Mouse (Mus musculus) forebrain, embryonic 11.5 days (tissue): Measurements from ENCODE around the gene Olfr686. TPM values are rescaled to one million over a fixed set of nuclear protein-coding genes. Genes with fewer than 3 reads are reported as not detected.
A peak's percentile ranks its signal among the peaks of the same experiment; 100 is the strongest.

ENCODE experiments used
- ATAC-seq: fragments of 200-750 bp; cut with Nextera tagmentation; replicated peaks from 2 replicates; pipeline ENCODE4 v1.8.0; 2017; ENCODE audit warnings: moderate TSS enrichment; ENCODE audit not compliant: low FRiP score
- DNase-seq: peaks from one replicate; pipeline ENCODE4 v3.0.0-alpha.2; 2017; ENCODE audit warnings: low spot score
- H3K27ac ChIP-seq: fragments of 300-500 bp; sonication (generic); 2 replicates; pipeline ENCODE4 v1.5.1; 2014; ENCODE audit warnings: low read depth, low read length
- H3K27me3 ChIP-seq: fragments of 300-500 bp; sonication (generic); 2 replicates; pipeline ENCODE4 v1.6.1; 2014; ENCODE audit warnings: mild to moderate bottlenecking, low read length, mixed read lengths; ENCODE audit not compliant: control insufficient read depth, insufficient read depth
- H3K36me3 ChIP-seq: fragments of 300-500 bp; sonication (generic); 2 replicates; pipeline ENCODE4 v1.6.1; 2014; ENCODE audit warnings: mild to moderate bottlenecking, low read length, moderate library complexity, mixed read lengths; ENCODE audit not compliant: control insufficient read depth, insufficient read depth
- H3K4me1 ChIP-seq: fragments of 300-500 bp; sonication (generic); replicated peaks from 2 replicates; pipeline ENCODE4 v1.6.1; 2014; ENCODE audit warnings: low read length, mixed read lengths; ENCODE audit not compliant: control insufficient read depth, insufficient read depth
- H3K4me2 ChIP-seq: fragments of 300-500 bp; sonication (generic); 2 replicates; pipeline ENCODE4 v1.6.1; 2014; ENCODE audit warnings: low read depth, mild to moderate bottlenecking, low read length, moderate library complexity, mixed read lengths; ENCODE audit not compliant: severe bottlenecking
- H3K4me3 ChIP-seq: fragments of 300-500 bp; sonication (generic); 2 replicates; pipeline ENCODE4 v1.5.1; 2014; ENCODE audit warnings: low read depth, low read length
- H3K9ac ChIP-seq: fragments of 300-500 bp; sonication (generic); 2 replicates; pipeline ENCODE4 v1.6.1; 2014; ENCODE audit warnings: low read length
- H3K9me3 ChIP-seq: fragments of 300-500 bp; sonication (generic); 2 replicates; pipeline ENCODE4 v1.6.1; 2016; ENCODE audit warnings: low read length, mixed read lengths; ENCODE audit not compliant: control insufficient read depth
- WGBS: fragments of 180-500 bp; shearing (Covaris S2); extraction: QIAGEN DNeasy Blood & Tissue Kit; methylation state at CpG from one replicate; pipeline ENCODE4 v1.1.7; 2014; 5-methylcytosine and 5-hydroxymethylcytosine counted together
- polyA plus RNA-seq: library from polyadenylated mRNA; unstranded; fragments of >200 nt; fragmentation: Nextera tagmentation; extraction: Ambion mirVana; gene quantifications from 2 replicates; pipeline ENCODE4 v1.2.1, GENCODE M21; 2014

Olfr686 gene
- polyA plus RNA-seq = not detected in 2 replicates

DNA sequence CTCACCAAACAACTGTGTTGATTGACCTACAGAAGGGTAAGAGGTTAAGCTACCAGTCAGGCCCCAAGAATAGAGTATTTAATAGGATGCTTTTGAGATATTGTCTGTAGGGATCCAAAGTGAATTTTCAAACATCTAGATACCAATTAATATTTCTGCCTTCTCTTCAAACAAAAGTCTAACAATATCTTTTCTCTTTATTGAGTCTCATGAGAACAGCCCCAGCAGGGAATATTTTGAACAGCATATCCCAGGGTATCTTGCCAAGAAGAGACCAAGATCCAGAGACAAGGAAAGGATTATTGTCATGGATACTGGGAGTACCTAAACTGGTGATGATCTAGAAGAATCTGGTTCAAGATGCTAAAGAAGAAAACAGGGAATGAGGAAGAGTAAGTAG lies at the start of gene Olfr686:
Olfr686 (minus strand) TSS at position 101 of the 400 bp plus-strand sequence.
- ATAC-seq = no peak
- no peak within 1 kb of the TSS for H3K4me2 ChIP-seq
- H3K9me3 ChIP-seq = no peaks in the 10 kb centered on the region
- DNase-seq = no peak
- H3K4me3 ChIP-seq = no peak within 1 kb of the TSS
- no peaks in the 10 kb centered on the region for H3K27me3 ChIP-seq
- H3K36me3 ChIP-seq = no peaks in the 10 kb centered on the region
- no peak within 1 kb of the TSS for H3K9ac ChIP-seq
- no peaks in the 10 kb centered on the region for H3K4me1 ChIP-seq
- H3K27ac ChIP-seq = no peak within 1 kb of the TSS

DNA sequence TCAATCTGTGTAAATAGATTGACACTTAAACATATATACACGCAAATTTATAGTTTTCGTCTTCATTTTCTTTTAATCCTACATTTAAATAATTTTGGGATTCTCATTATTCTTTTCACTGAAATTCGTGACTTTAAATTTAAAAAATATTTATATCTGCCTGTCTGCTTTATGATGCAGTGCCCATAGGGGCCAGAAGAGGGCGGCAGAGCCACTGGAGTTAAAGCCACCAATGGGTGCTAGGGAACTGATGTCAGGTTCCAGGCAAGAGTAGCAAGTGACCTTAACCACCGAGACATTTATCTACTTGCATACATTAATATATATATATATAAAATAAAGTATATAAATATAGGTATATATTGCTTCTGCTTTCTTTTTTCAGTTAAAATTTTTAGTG lies 49.4 kb upstream of the Olfr686 start:
- Histone ChIP-seq H3K9me3 (no peaks in the 10 kb centered on the region), H3K9ac (no peak overlapping the region), H3K4me2 (no peak overlapping the region), H3K4me3 (no peak overlapping the region), H3K36me3 (no peaks in the 10 kb centered on the region), H3K27ac (no peak overlapping the region), H3K27me3 (no peaks in the 10 kb centered on the region), H3K4me1 (no peaks in the 10 kb centered on the region)
- DNase-seq (peak; percentile 53), ATAC-seq (no peak)
- 63% methylated on average over 5 of the region's 5 CpGs for WGBS

- DNase-seq (no peak), ATAC-seq (no peak)
- H3K9ac ChIP-seq = no peak overlapping the region
- H3K36me3 ChIP-seq = no peaks in the 10 kb centered on the region
- no peak overlapping the region for H3K4me2 ChIP-seq
- H3K4me3 ChIP-seq = no peak overlapping the region
- no peak overlapping the region for H3K27ac ChIP-seq
- 69% methylated on average over 1 of the region's 1 CpGs for WGBS
- H3K27me3 ChIP-seq = no peaks in the 10 kb centered on the region
- H3K9me3 ChIP-seq = no peaks in the 10 kb centered on the region
- no peaks in the 10 kb centered on the region for H3K4me1 ChIP-seq
Measured at GRCm38 (mm10) chr7:105248197-105248596, 40.9 kb upstream of the Olfr686 start.

GRCm38 (mm10) chr7:105247671-105248070 lies 40.4 kb upstream of the Olfr686 start:
- no peak overlapping the region for H3K9ac ChIP-seq
- ATAC-seq (no peak), DNase-seq (no peak)
- WGBS = 86% methylated on average over 3 of the region's 3 CpGs
- no peak overlapping the region for H3K27ac ChIP-seq
- no peaks in the 10 kb centered on the region for H3K9me3 ChIP-seq
- H3K27me3 ChIP-seq = no peaks in the 10 kb centered on the region
- H3K4me2 ChIP-seq = no peak overlapping the region
- no peak overlapping the region for H3K4me3 ChIP-seq
- H3K4me1 ChIP-seq = no peaks in the 10 kb centered on the region
- H3K36me3 ChIP-seq = no peaks in the 10 kb centered on the region

- Histone ChIP-seq H3K36me3 (no peaks in the 10 kb centered on the region), H3K9me3 (no peaks in the 10 kb centered on the region), H3K4me1 (no peaks in the 10 kb centered on the region), H3K9ac (no peak overlapping the region), H3K27me3 (no peaks in the 10 kb centered on the region), H3K4me2 (no peak overlapping the region), H3K4me3 (no peak overlapping the region), H3K27ac (no peak overlapping the region)
- WGBS = 90% methylated on average over 2 of the region's 2 CpGs
- ATAC-seq = no peak
- DNase-seq = no peak
Measured at GRCm38 (mm10) chr7:105229386-105229785, 22.1 kb upstream of the Olfr686 start.

- Histone ChIP-seq H3K36me3 (no peaks in the 10 kb centered on the region), H3K27ac (no peak overlapping the region), H3K4me3 (no peak overlapping the region), H3K27me3 (no peaks in the 10 kb centered on the region), H3K4me2 (no peak overlapping the region), H3K9me3 (no peaks in the 10 kb centered on the region), H3K4me1 (no peaks in the 10 kb centered on the region), H3K9ac (no peak overlapping the region)
- ATAC-seq (no peak), DNase-seq (no peak)
- WGBS = 90% methylated on average over 1 of the region's 1 CpGs
Measured at GRCm38 (mm10) chr7:105228138-105228537, 20.9 kb upstream of the Olfr686 start.

DNA sequence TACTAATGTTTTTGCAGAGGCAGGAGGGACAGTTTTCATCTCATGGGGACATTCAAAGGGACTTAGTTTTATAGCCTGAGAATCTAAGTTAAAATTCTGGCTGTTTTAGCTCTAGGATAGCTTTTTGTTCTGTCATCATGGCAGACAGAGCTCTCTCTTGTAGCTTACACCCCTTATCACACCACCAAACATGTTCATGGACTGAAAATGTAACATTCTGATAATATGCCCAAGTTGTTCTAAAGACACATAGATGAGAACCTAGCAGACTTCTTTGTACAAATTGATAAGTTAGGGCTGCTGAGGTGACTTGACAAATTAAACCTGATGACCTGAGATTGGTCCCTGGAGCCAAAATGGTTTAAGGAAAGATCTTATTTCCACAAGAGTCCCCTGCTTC lies 19.4 kb upstream of the Olfr686 start:
- no peaks in the 10 kb centered on the region for H3K36me3 ChIP-seq
- ATAC-seq (no peak), DNase-seq (no peak)
- no peaks in the 10 kb centered on the region for H3K27me3 ChIP-seq
- no peak overlapping the region for H3K9ac ChIP-seq
- no peaks in the 10 kb centered on the region for H3K9me3 ChIP-seq
- no peak overlapping the region for H3K4me3 ChIP-seq
- H3K27ac ChIP-seq = no peak overlapping the region
- H3K4me1 ChIP-seq = no peaks in the 10 kb centered on the region
- no peak overlapping the region for H3K4me2 ChIP-seq

DNA sequence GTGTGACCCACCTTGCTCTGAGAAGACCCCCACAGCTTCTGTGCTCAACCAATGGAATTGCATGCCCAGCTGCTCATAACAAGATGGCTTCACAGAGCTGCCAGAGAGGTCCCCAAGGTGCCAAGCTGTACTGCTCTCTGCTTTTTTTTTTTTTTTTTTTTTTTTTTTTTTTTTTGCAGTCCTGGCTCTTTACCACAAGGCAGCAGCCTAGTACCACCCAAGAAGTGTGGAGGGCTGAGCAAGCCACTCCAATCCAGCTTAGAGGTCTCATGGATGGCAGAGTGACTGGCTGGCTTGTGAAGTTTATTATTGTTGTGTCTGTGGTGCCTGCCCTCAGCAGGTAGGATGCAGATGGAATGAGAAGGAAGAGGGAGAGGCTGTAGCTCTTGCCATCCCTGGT lies 18.8 kb upstream of the Olfr686 start:
- no peak for DNase-seq
- Histone ChIP-seq H3K9ac (no peak overlapping the region), H3K27ac (no peak overlapping the region), H3K4me2 (no peak overlapping the region), H3K27me3 (no peaks in the 10 kb centered on the region), H3K9me3 (no peaks in the 10 kb centered on the region), H3K4me1 (no peaks in the 10 kb centered on the region), H3K36me3 (no peaks in the 10 kb centered on the region), H3K4me3 (no peak overlapping the region)
- ATAC-seq = 0 out of 2 replicates have a peak, but pooled peaks have one; percentile 27

- H3K9me3 ChIP-seq = no peaks in the 10 kb centered on the region
- no peak for DNase-seq
- no peak overlapping the region for H3K27ac ChIP-seq
- no peaks in the 10 kb centered on the region for H3K27me3 ChIP-seq
- 67% methylated on average over 4 of the region's 4 CpGs for WGBS
- H3K36me3 ChIP-seq = no peaks in the 10 kb centered on the region
- H3K4me1 ChIP-seq = no peaks in the 10 kb centered on the region
- ATAC-seq = no peak
- no peak overlapping the region for H3K4me2 ChIP-seq
- H3K9ac ChIP-seq = no peak overlapping the region
- H3K4me3 ChIP-seq = no peak overlapping the region
Measured at GRCm38 (mm10) chr7:105218281-105218680, 11.0 kb upstream of the Olfr686 start.
